Mouse (Mus musculus) liver, embryonic 13.5 days (tissue): Measurements from ENCODE around the gene A1cf. TPM values are rescaled to one million over a fixed set of nuclear protein-coding genes. Genes with fewer than 3 reads are reported as not detected.

Experiments
- ATAC-seq: fragments of 200-750 bp; cut with Nextera tagmentation; 2 replicates; pipeline ENCODE4 v1.8.0; 2017; ENCODE audit warnings: low read depth, mild to moderate bottlenecking, moderate number of reproducible peaks, moderate library complexity
- DNase-seq: peaks from one replicate; pipeline ENCODE4 v3.0.0; 2022
- H3K27ac ChIP-seq: fragments of 300-500 bp; sonication (generic); 2 replicates; pipeline ENCODE4 v1.5.1; 2015; ENCODE audit warnings: moderate library complexity, mild to moderate bottlenecking, inconsistent platforms
- H3K27me3 ChIP-seq: fragments of 300-500 bp; sonication (generic); 2 replicates; pipeline ENCODE4 v1.6.1; 2015; ENCODE audit warnings: mild to moderate bottlenecking, inconsistent platforms
- H3K36me3 ChIP-seq: fragments of 300-500 bp; sonication (generic); 2 replicates; pipeline ENCODE4 v1.6.1; 2015; ENCODE audit warnings: mild to moderate bottlenecking, inconsistent platforms
- H3K4me1 ChIP-seq: fragments of 300-500 bp; sonication (generic); replicated peaks from 2 replicates; pipeline ENCODE4 v1.6.1; 2015; ENCODE audit warnings: inconsistent platforms
- H3K4me2 ChIP-seq: fragments of 300-500 bp; sonication (generic); 2 replicates; pipeline ENCODE4 v1.6.1; 2015; ENCODE audit warnings: inconsistent platforms, mild to moderate bottlenecking, moderate library complexity
- H3K4me3 ChIP-seq: fragments of 300-500 bp; sonication (generic); replicated peaks from 2 replicates; pipeline ENCODE4 v1.5.1; 2015; ENCODE audit warnings: mild to moderate bottlenecking, inconsistent platforms
- H3K9ac ChIP-seq: fragments of 300-500 bp; sonication (generic); 2 replicates; pipeline ENCODE4 v1.6.1; 2015; ENCODE audit warnings: mild to moderate bottlenecking, inconsistent platforms
- H3K9me3 ChIP-seq: fragments of 300-500 bp; sonication (generic); replicated peaks from 2 replicates; pipeline ENCODE4 v1.6.1; 2016; ENCODE audit warnings: inconsistent platforms
- WGBS: fragments of 180-500 bp; shearing (Covaris S2); methylation state at CpG from one replicate; pipeline ENCODE4 v1.1.7; 2015; ENCODE audit not compliant: insufficient replicate concordance; 5-methylcytosine and 5-hydroxymethylcytosine counted together
- polyA plus RNA-seq: library from polyadenylated mRNA; unstranded; fragments of >200 nt; fragmentation: Nextera tagmentation; extraction: Ambion mirVana; gene quantifications from 2 replicates; pipeline ENCODE4 v1.2.1, GENCODE M21; 2015

The A1cf gene
- 5.8 and 7.1 TPM in 2 replicates for polyA plus RNA-seq

GRCm38 (mm10) chr19:31868521-31868920, at the start of gene A1cf:
TSS of gene A1cf (plus strand) at chr19:31868764.
- H3K4me2 ChIP-seq, result peak within 1 kb of the TSS; percentile 45
- H3K27ac ChIP-seq, result no peak within 1 kb of the TSS
- H3K4me1 ChIP-seq, result no peaks in the 10 kb centered on the region
- no peaks in the 10 kb centered on the region for H3K9me3 ChIP-seq
- H3K36me3 ChIP-seq, result no peaks in the 10 kb centered on the region
- H3K9ac ChIP-seq, result peak within 1 kb of the TSS; percentile 22; the same call in 1 of the 2 replicates
- no peak for DNase-seq
- peak; percentile 39; the same call in 1 of the 2 replicates for ATAC-seq
- 58% methylated on average over 7 of the region's 7 CpGs for WGBS
- peak within 1 kb of the TSS; percentile 41 for H3K4me3 ChIP-seq
- H3K27me3 ChIP-seq, result no peaks in the 10 kb centered on the region

- DNase-seq (no peak), ATAC-seq (no peak)
- H3K27me3 ChIP-seq, result no peaks in the 10 kb centered on the region
- no peak overlapping the region for H3K4me2 ChIP-seq
- H3K4me1 ChIP-seq, result no peaks in the 10 kb centered on the region
- 63% methylated on average over 5 of the region's 5 CpGs for WGBS
- H3K27ac ChIP-seq, result no peak overlapping the region
- H3K9ac ChIP-seq, result no peak overlapping the region
- H3K36me3 ChIP-seq, result no peaks in the 10 kb centered on the region
- no peaks in the 10 kb centered on the region for H3K9me3 ChIP-seq
- H3K4me3 ChIP-seq, result no peak overlapping the region
Observed at GRCm38 (mm10) chr19:31834250-31834649, 34.3 kb upstream of the A1cf start.

GRCm38 (mm10) chr19:31861909-31862308, 6.7 kb upstream of the A1cf start:
- Histone ChIP-seq H3K4me2 (no peak overlapping the region), H3K27me3 (no peaks in the 10 kb centered on the region), H3K9ac (no peak overlapping the region), H3K9me3 (no peaks in the 10 kb centered on the region), H3K27ac (no peak overlapping the region), H3K4me3 (no peak overlapping the region), H3K36me3 (no peaks in the 10 kb centered on the region), H3K4me1 (no peaks in the 10 kb centered on the region)
- ATAC-seq (no peak), DNase-seq (no peak)
- WGBS, result 48% methylated on average over 3 of the region's 3 CpGs

GRCm38 (mm10) chr19:31862512-31863249, 5.9 kb upstream of the A1cf start:
- no peak for DNase-seq
- no peak overlapping the region for H3K4me3 ChIP-seq
- no peaks in the 10 kb centered on the region for H3K27me3 ChIP-seq
- no peak overlapping the region for H3K9ac ChIP-seq
- H3K27ac ChIP-seq, result no peak overlapping the region
- no peaks in the 10 kb centered on the region for H3K4me1 ChIP-seq
- ATAC-seq, result no peak
- H3K4me2 ChIP-seq, result no peak overlapping the region
- WGBS, result 49% methylated on average over 6 of the region's 6 CpGs
- no peaks in the 10 kb centered on the region for H3K36me3 ChIP-seq
- no peaks in the 10 kb centered on the region for H3K9me3 ChIP-seq

GRCm38 (mm10) chr19:31865451-31865850, 3.1 kb upstream of the A1cf start:
- H3K36me3 ChIP-seq, result no peaks in the 10 kb centered on the region
- DNase-seq (no peak), ATAC-seq (no peak)
- no peak overlapping the region for H3K27ac ChIP-seq
- H3K4me3 ChIP-seq, result no peak overlapping the region
- WGBS, result 68% methylated on average over 4 of the region's 4 CpGs
- H3K4me1 ChIP-seq, result no peaks in the 10 kb centered on the region
- H3K9ac ChIP-seq, result no peak overlapping the region
- H3K9me3 ChIP-seq, result no peaks in the 10 kb centered on the region
- H3K4me2 ChIP-seq, result no peak overlapping the region
- no peaks in the 10 kb centered on the region for H3K27me3 ChIP-seq

- ATAC-seq (no peak), DNase-seq (no peak)
- no peak overlapping the region for H3K27ac ChIP-seq
- no peaks in the 10 kb centered on the region for H3K36me3 ChIP-seq
- H3K4me2 ChIP-seq, result no peak overlapping the region
- H3K27me3 ChIP-seq, result no peaks in the 10 kb centered on the region
- no peak overlapping the region for H3K9ac ChIP-seq
- WGBS, result 45% methylated on average over 4 of the region's 4 CpGs
- no peak overlapping the region for H3K4me3 ChIP-seq
- no peaks in the 10 kb centered on the region for H3K4me1 ChIP-seq
- no peaks in the 10 kb centered on the region for H3K9me3 ChIP-seq
Observed at GRCm38 (mm10) chr19:31868076-31868475, 488 bp upstream of the A1cf start.

GRCm38 (mm10) chr19:31868971-31869370, 407 bp downstream of the A1cf start:
- Histone ChIP-seq H3K36me3 (no peaks in the 10 kb centered on the region), H3K4me2 (no peak overlapping the region), H3K4me3 (peak overlapping the region; percentile 41), H3K9me3 (no peaks in the 10 kb centered on the region), H3K9ac (peak overlapping the region; percentile 22; the same call in 1 of the 2 replicates), H3K4me1 (no peaks in the 10 kb centered on the region), H3K27me3 (no peaks in the 10 kb centered on the region), H3K27ac (no peak overlapping the region)
- 62% methylated on average over 6 of the region's 6 CpGs for WGBS
- DNase-seq (no peak), ATAC-seq (no peak)

GRCm38 (mm10) chr19:31871377-31871776, 2.8 kb downstream of the A1cf start:
- no peaks in the 10 kb centered on the region for H3K9me3 ChIP-seq
- H3K36me3 ChIP-seq, result no peaks in the 10 kb centered on the region
- ATAC-seq (0 out of 2 replicates have a peak, but pooled peaks have one; percentile 50), DNase-seq (no peak)
- no peak overlapping the region for H3K4me3 ChIP-seq
- no peak overlapping the region for H3K9ac ChIP-seq
- no peaks in the 10 kb centered on the region for H3K27me3 ChIP-seq
- no peak overlapping the region for H3K27ac ChIP-seq
- H3K4me2 ChIP-seq, result no peak overlapping the region
- WGBS, result 62% methylated on average over 2 of the region's 2 CpGs
- no peaks in the 10 kb centered on the region for H3K4me1 ChIP-seq

GRCm38 (mm10) chr19:31877968-31878367, 9.4 kb downstream of the A1cf start:
- no peak overlapping the region for H3K4me3 ChIP-seq
- H3K27ac ChIP-seq, result no peak overlapping the region
- no peaks in the 10 kb centered on the region for H3K36me3 ChIP-seq
- no peak for DNase-seq
- no peaks in the 10 kb centered on the region for H3K4me1 ChIP-seq
- ATAC-seq, result no peak
- H3K9me3 ChIP-seq, result no peaks in the 10 kb centered on the region
- H3K27me3 ChIP-seq, result no peaks in the 10 kb centered on the region
- H3K9ac ChIP-seq, result no peak overlapping the region
- no peak overlapping the region for H3K4me2 ChIP-seq
- WGBS, result 45% methylated on average over 4 of the region's 4 CpGs

- no peaks in the 10 kb centered on the region for H3K36me3 ChIP-seq
- no peak overlapping the region for H3K27ac ChIP-seq
- H3K9ac ChIP-seq, result no peak overlapping the region
- H3K4me1 ChIP-seq, result 0 out of 2 replicates have a peak, but pooled peaks cover 2% of the 10 kb centered on the region
- no peaks in the 10 kb centered on the region for H3K27me3 ChIP-seq
- no peaks in the 10 kb centered on the region for H3K9me3 ChIP-seq
- DNase-seq (no peak), ATAC-seq (no peak)
- H3K4me2 ChIP-seq, result no peak overlapping the region
- 49% methylated on average over 4 of the region's 4 CpGs for WGBS
- H3K4me3 ChIP-seq, result no peak overlapping the region
Observed at GRCm38 (mm10) chr19:31884594-31884993, 16.0 kb downstream of the A1cf start.

- DNase-seq, result no peak
- 62% methylated on average over 2 of the region's 2 CpGs for WGBS
Observed at GRCm38 (mm10) chr19:31887275-31887674, 18.7 kb downstream of the A1cf start.

GRCm38 (mm10) chr19:31889988-31890387, 21.4 kb downstream of the A1cf start:
- H3K4me3 ChIP-seq, result no peak overlapping the region
- WGBS, result 48% methylated on average over 4 of the region's 4 CpGs
- no peaks in the 10 kb centered on the region for H3K36me3 ChIP-seq
- H3K4me1 ChIP-seq, result 0 out of 2 replicates have a peak, but pooled peaks cover 4% of the 10 kb centered on the region
- H3K9me3 ChIP-seq, result no peaks in the 10 kb centered on the region
- H3K9ac ChIP-seq, result no peak overlapping the region
- DNase-seq (no peak), ATAC-seq (no peak)
- H3K27me3 ChIP-seq, result no peaks in the 10 kb centered on the region
- no peak overlapping the region for H3K27ac ChIP-seq
- no peak overlapping the region for H3K4me2 ChIP-seq

More at GRCm38 (mm10) chr19:31887275-31887674, 18.7 kb downstream of the A1cf start:
- Histone ChIP-seq H3K36me3 (no peaks in the 10 kb centered on the region), H3K27me3 (no peaks in the 10 kb centered on the region), H3K4me2 (no peak overlapping the region), H3K27ac (no peak overlapping the region), H3K9me3 (no peaks in the 10 kb centered on the region), H3K9ac (no peak overlapping the region), H3K4me3 (no peak overlapping the region), H3K4me1 (0 out of 2 replicates have a peak, but pooled peaks cover 4% of the 10 kb centered on the region)
- ATAC-seq, result no peak
